Mouse (Mus musculus) left cerebral cortex, adult 2 months (tissue): ENCODE results near the gene Fam221b. TPM values are rescaled to one million over a fixed set of nuclear protein-coding genes. Genes with fewer than 3 reads are reported as not detected.

Experiments used
- DNase-seq, 2 experiments: peaks; one replicate each; pipeline ENCODE4 v3.0.0; 2021 to 2022; ENCODE audit warnings: low spot score in 2 of 2, mixed read lengths in 1 of 2; ENCODE audit errors: extremely low spot score in 1 of 2
- H3K27ac ChIP-seq: fragments of 200-600 bp; 2 replicates; pipeline ENCODE4 v1.8.1; 2022
- H3K4me3 ChIP-seq: fragments of 200-600 bp; 2 replicates; pipeline ENCODE4 v1.8.1; 2022
- CTCF ChIP-seq: fragments of 200-600 bp; IDR thresholded peaks from 2 replicates; pipeline ENCODE4 v1.8.1; 2022; ENCODE audit warnings: antibody characterized with exemption, mild to moderate bottlenecking, moderate library complexity
- intact Hi-C: fragments of 180-260 bp; cut with DNase I; formaldehyde crosslinking; loops from one replicate; pipeline ENCODE4 v1.15.1; 2025
- microRNA-seq, 2 experiments: library from miRNA; unstranded; fragments of <30 nt; microRNA quantifications; one replicate each; pipeline ENCODE4 v1.2.0; 2021
- total RNA-seq, 2 experiments: library from RNA; stranded (reverse); gene quantifications; 2 replicates each; pipeline ENCODE4 v1.2.3; 2021

Gene Fam221b
- total RNA-seq, 2 experiments from 2014 or later, result 1.8 to 2.2 TPM

DNA sequence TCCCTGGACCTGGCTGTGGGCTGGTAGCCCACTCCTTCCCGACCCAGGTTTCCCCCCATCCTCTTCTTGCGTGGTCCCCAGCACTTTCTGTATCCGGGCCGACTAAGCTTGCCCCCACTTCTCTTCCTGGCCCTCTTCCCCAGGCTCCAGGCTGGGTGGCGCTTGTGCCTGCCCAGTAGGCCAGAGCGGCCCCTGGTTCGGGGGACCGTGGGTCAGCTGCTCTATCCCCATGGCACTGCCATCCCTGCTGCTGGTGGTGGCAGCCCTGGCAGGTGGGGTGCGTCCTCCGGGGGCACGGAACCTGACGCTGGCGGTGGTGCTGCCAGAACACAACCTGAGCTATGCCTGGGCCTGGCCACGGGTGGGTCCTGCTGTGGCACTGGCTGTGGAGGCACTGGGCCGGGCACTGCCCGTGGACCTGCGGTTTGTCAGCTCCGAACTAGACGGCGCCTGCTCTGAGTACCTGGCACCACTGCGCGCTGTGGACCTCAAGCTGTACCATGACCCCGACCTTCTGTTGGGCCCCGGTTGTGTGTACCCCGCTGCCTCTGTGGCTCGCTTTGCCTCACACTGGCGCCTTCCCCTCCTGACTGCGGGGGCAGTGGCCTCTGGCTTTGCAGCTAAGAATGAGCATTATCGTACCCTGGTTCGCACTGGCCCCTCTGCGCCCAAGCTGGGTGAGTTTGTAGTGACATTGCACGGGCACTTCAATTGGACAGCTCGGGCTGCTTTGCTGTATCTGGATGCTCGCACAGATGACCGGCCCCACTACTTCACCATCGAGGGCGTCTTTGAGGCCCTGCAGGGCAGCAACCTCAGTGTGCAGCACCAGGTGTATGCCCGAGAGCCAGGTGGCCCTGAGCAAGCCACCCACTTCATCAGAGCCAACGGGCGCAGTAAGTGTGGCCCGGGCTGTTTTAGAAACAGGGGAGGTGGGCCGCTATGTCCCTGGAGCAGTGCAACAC, 36.7 kb downstream of the Fam221b start:
- intact Hi-C loops, result loop anchor here (1.0 to 2.0 kb wide), 2 partner anchors 36 to 229 kb away; partner anchors contain the start of gene Tmem8b
- peak; percentile 15 to 30 for DNase-seq
- Histone ChIP-seq H3K27ac (peak overlapping the region; percentile 88), H3K4me3 (peak overlapping the region; percentile 78)
- TF ChIP-seq CTCF, result no peak

DNA sequence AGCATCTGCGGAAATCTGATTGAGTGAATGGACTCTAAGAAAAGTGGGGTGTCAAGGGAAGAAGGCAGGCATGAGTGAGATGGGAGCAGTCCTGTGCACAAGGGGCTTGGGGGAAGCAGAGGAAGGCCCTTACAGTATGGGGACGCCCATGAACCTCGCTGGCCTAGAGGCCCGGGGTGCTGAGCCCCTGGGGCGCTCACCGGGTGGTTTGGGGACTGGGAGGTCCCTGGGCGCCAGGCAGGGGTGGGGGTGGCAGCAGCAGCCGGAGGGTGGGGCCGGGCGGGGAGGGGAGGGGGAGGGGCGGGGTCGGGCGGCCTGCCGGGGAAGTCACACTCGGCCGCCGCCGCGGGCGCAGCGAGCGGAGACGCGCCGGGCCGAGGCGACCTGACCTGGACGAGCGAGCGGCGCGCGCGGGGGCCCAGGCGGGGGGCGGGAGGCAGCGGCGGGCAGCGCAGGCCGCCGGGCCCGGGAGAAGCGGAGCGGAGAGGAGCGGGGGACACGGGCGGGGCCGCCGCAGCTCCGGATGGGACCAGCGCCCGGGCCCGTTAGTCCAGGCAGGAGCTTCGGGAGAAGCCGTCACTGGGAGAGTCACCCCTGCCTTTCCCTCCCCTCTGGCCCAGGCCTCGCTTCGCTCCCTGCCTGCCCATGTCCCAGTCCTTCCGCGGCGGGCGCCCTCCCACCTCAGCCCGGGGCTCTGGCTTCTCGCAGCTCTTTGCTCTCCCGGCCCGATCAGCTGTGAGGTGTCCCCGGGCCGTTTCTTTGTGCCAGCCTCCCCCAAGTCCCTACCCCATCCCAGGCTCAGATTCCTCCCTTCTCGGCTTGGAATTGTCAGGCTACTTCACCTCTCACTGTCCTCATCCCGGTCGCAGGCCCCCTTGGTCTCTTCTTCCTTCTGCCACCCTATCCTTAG, 37.6 kb downstream of the Fam221b start, which contains the start of gene Npr2:
Npr2 (plus strand) TSS at position 890 of the 910 bp plus-strand sequence.
- TF ChIP-seq CTCF, result no peak
- Histone ChIP-seq H3K27ac (peak within 1 kb of the TSS; percentile 88), H3K4me3 (peak within 1 kb of the TSS; percentile 78)
- DNase-seq, result peak; percentile 38 to 44
- intact Hi-C loops, result loop anchor here (1.0 to 2.0 kb wide), 2 partner anchors 37 to 230 kb away; partner anchors contain the start of gene Tmem8b

DNA sequence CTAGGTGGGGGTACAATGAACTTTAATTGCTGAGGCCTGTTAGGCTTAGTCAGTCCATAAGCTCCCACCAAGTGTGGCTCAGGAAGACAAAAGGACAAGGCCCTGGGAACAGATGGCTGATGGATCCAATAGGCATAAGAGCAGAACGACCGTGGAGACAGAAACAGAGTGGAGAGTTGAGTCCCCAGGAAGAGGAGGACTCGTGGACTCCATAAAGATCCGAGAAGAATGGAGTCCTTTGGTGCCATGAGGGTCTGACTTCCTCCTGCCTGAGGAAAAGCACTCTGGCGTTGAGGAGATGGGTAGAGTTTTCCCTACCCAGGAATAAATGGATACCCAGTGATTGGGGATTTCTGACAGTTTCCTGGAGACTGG, 38.3 kb downstream of the Fam221b start:
- intact Hi-C loops, result loop anchor here (1.0 to 2.0 kb wide), 4 partner anchors 26 to 230 kb away; partner anchors contain the start of genes Hint2 and Tmem8b
- no peak for DNase-seq
- Histone ChIP-seq H3K4me3 (peak overlapping the region; percentile 78), H3K27ac (peak overlapping the region; percentile 71)
- no peak for TF ChIP-seq CTCF

DNA sequence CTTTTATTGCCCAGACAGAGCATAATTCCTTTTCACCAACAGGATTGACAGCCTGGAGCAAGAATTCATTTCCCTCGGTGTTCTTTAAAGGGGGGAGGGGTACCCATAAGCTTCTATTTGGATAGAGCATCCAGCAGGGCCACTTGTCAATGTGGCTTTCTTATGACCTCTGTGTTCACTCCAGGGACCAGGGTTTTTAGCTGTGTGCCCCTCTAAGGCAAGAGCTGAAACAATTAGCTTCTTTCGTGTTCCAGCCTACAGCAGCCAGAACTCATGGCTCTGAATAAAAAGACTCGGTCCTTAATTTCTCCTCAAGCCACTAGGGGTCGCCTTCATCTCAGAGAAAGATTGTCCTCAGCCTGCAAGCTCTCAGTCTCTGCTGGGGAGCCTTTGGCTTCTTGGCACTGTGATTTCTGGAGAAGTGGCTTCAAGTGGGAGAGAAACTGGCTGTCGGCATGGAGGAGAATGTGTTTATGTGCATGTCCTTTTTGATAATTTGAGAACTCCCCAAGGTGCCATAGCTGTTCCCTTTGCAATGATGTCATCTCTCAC, 38.8 kb downstream of the Fam221b start:
- Histone ChIP-seq H3K27ac (peak overlapping the region; percentile 71; the same call in 1 of the 2 replicates), H3K4me3 (no peak overlapping the region)
- peak; percentile 89 for TF ChIP-seq CTCF
- DNase-seq, result peak; percentile 74 to 86
- intact Hi-C loops, result loop anchor here (1.0 to 2.0 kb wide), 3 partner anchors 26 to 231 kb away; partner anchors contain the start of gene Hint2

DNA sequence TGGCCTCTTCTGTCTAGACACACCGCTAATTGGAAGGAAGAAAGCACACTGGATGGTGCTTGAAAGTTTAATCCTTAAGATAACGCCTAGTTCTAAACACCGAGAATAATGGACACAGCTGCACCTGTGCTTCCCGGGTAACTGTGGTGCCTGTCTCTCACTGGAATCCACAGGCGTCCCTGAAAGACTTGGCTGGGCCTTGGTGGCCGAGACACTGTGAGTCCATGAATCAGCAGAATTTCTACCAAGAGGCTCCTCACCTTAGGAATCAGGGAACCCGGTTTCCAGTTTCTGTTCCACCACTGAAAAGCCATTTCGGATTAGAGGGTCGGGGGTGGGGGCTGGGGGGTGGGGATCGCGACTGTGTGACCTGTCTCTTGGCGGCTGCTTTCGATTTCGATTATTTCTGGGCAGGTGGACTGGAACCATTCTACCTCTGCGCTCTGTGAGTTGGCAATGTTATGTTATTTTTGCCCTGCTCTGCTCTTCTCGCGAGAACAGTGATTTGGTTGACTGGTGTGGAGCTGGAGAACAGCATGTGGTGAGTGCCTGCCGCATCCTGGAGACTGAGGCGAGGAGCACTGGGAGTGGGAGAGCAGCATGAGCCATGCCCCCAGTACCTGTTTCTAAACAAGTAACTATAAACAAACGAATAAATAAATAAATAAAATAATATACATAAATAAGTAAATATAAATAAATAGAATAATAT, 39.7 kb downstream of the Fam221b start:
- DNase-seq, result no peak
- Histone ChIP-seq H3K27ac (no peak overlapping the region), H3K4me3 (no peak overlapping the region)
- no peak for TF ChIP-seq CTCF
- intact Hi-C loops, result no loop called here

DNA sequence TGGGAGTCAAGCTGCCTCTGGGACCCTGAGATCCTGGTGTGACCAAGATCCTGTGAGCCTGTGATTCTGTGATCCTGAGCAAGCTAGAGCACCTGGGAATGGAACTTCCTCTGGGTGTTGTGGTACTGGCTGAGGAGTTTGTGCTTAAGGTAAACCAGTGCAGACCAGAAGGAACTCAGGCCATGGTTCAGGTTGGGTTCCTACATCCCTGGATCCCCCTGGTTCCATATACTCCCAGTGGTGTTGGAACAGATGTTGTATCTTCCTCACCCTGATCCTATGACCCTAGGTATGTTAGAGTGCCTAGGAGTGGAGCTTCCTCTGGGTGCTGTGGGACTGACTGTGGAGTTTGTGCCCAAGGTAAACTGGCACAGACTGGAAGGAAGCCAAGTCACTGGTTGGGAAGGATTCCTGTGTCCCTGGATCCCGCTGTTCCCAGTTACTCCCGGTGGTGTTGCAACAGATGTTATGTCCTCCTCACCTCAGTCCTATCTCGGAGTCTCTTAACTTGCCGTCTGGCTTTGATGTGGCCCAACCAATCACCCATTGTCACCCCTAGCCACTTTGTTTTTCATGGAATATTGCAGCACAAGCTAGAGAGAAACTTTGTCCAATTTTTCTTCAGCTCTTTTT, 48.7 kb downstream of the Fam221b start:
- Histone ChIP-seq H3K27ac (no peak overlapping the region), H3K4me3 (no peak overlapping the region)
- no peak for TF ChIP-seq CTCF
- no peak for DNase-seq
- intact Hi-C loops, result no loop called here

DNA sequence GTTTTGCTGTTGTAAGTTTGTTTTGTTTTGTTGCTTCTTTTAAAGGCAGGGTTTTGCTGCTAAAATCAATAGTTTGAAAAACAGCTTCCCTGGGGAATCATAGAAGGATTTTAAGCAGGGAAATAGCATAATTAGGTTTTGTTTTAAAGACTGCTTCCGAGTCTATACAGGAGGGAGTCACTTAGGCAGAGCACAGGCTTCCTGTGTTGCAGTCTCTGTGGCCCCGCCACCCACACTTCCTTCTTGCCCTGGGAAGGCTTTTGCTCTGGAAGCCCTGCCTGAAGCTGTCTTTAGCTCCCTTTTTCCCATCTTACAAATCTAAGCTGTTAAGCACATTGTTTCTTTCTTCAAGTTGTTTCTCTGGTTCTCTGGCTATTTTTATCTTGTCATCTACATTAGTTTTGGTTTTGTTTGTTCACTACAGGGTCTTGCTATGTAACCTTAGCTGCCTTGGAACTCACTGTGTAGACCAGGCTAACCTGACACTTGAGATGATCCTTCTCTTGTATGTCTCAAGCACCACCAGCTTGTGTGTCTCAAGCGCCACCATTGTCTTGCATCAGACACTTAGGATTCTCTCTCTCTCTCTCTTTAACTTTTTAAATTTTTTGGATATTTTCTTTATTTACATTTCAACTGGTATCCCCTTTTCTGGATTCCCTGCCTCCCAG, 55.8 kb downstream of the Fam221b start:
- DNase-seq, result no peak
- Histone ChIP-seq H3K4me3 (no peak overlapping the region), H3K27ac (no peak overlapping the region)
- intact Hi-C loops, result no loop called here
- TF ChIP-seq CTCF, result no peak

DNA sequence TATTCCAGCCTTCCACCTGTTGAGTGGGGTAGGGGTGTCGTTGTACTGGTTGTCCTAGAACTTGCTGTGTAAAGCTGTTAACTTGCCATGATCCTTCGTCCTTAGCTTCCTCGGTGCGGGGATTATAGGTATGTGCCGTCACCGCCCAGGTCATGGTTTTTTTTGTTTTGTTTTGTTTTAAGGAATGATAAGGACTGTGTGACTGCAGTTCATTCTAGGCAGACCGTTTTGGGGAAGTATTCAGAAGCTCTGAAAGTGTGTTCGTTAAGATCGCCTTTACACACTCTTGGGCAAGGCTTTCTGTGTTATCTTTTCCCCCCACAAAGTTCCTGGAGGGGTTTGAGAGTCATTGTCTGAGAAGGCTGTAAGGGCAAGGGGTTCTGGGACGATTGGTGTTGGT, 56.4 kb downstream of the Fam221b start:
- intact Hi-C loops, result no loop called here
- TF ChIP-seq CTCF, result no peak
- Histone ChIP-seq H3K4me3 (no peak overlapping the region), H3K27ac (no peak overlapping the region)
- DNase-seq, result no peak

Small RNA genes lying within 50 kb of the gene (microRNA-seq; reads per million reads assigned to microRNA genes)
- gene Gm25262, result 0 to 0.72 reads per million in 2 experiments

Other genes with a start within 250 kb of the Fam221b start
- 1 to 10 TPM in 1 of 2 experiments, under 1 TPM in 1; 0.68 to 1.3 TPM for gene Fam166b, start 240.0 kb downstream of the Fam221b start, total RNA-seq
- 100 to 1,000 TPM; 102 to 103 TPM for gene Tesk1, start 227.2 kb downstream of the Fam221b start, total RNA-seq
- gene Cd72, start 214.5 kb downstream of the Fam221b start, total RNA-seq, result 1 to 10 TPM; 1.1 to 1.4 TPM
- gene Sit1, start 185.4 kb downstream of the Fam221b start, total RNA-seq, result not detected
- 10 to 100 TPM; 28.1 to 31.8 TPM for gene Ccdc107, start 176.2 kb downstream of the Fam221b start, total RNA-seq
- gene Arhgef39, start 169.4 kb downstream of the Fam221b start, total RNA-seq, result 1 to 10 TPM in 1 of 2 experiments, under 1 TPM in 1; 0.41 to 1.7 TPM
- not detected for gene Car9, start 162.2 kb downstream of the Fam221b start, total RNA-seq
- 1 to 10 TPM; 7.0 to 8.8 TPM for gene Tpm2, start 145.4 kb downstream of the Fam221b start, total RNA-seq
- 10 to 100 TPM; 74.6 to 77.9 TPM for gene Creb3, start 106.8 kb downstream of the Fam221b start, total RNA-seq
- 10 to 100 TPM; 50.7 to 52.2 TPM for gene Tln1, start 106.5 kb downstream of the Fam221b start, total RNA-seq
- gene Rgp1, start 90.4 kb downstream of the Fam221b start, total RNA-seq, result 10 to 100 TPM; 49.6 to 55.4 TPM
- gene Gba2, start 90.3 kb downstream of the Fam221b start, total RNA-seq, result 10 to 100 TPM; 69.2 to 70.6 TPM
- gene Msmp, start 84.7 kb downstream of the Fam221b start, total RNA-seq, result not detected
- gene Npr2, start 37.2 kb downstream of the Fam221b start, total RNA-seq, result 10 to 100 TPM; 60.9 to 62.0 TPM
- gene Spag8, start 15.6 kb downstream of the Fam221b start, total RNA-seq, result 1 to 10 TPM in 1 of 2 experiments, under 1 TPM in 1; 0.95 to 1.6 TPM
- 10 to 100 TPM; 30.9 to 33.5 TPM for gene Hint2, start 12.7 kb downstream of the Fam221b start, total RNA-seq
- 10 to 100 TPM; 63.1 to 66.2 TPM for gene Tmem8b, start 174 bp downstream of the Fam221b start, total RNA-seq
- gene Olfr70, start 31.7 kb upstream of the Fam221b start, total RNA-seq, result not detected
- gene Olfr71, start 41.1 kb upstream of the Fam221b start, total RNA-seq, result not detected
- gene Hrct1, start 58.0 kb upstream of the Fam221b start, total RNA-seq, result 1 to 10 TPM in 1 of 2 experiments, under 1 TPM in 1; 0.87 to 1.1 TPM
- under 1 TPM; 0.63 to 1.00 TPM for gene Spaar, start 60.9 kb upstream of the Fam221b start, total RNA-seq
- not detected for gene Olfr159, start 101.9 kb upstream of the Fam221b start, total RNA-seq
- not detected for gene Olfr156, start 154.8 kb upstream of the Fam221b start, total RNA-seq
- not detected for gene Olfr157, start 171.1 kb upstream of the Fam221b start, total RNA-seq
- not detected for gene Olfr155, start 182.4 kb upstream of the Fam221b start, total RNA-seq
- 1 to 10 TPM; 7.6 to 8.6 TPM for gene Reck, start 206.4 kb upstream of the Fam221b start, total RNA-seq